Mouse (Mus musculus): Measurements from ENCODE around the gene Otud4.
"Not testable (repeated sequence)": the region's sequence is repeated elsewhere in the genome, so short reads cannot be mapped to it uniquely, and the experiment has no call there.

Otud4 gene

DNA sequence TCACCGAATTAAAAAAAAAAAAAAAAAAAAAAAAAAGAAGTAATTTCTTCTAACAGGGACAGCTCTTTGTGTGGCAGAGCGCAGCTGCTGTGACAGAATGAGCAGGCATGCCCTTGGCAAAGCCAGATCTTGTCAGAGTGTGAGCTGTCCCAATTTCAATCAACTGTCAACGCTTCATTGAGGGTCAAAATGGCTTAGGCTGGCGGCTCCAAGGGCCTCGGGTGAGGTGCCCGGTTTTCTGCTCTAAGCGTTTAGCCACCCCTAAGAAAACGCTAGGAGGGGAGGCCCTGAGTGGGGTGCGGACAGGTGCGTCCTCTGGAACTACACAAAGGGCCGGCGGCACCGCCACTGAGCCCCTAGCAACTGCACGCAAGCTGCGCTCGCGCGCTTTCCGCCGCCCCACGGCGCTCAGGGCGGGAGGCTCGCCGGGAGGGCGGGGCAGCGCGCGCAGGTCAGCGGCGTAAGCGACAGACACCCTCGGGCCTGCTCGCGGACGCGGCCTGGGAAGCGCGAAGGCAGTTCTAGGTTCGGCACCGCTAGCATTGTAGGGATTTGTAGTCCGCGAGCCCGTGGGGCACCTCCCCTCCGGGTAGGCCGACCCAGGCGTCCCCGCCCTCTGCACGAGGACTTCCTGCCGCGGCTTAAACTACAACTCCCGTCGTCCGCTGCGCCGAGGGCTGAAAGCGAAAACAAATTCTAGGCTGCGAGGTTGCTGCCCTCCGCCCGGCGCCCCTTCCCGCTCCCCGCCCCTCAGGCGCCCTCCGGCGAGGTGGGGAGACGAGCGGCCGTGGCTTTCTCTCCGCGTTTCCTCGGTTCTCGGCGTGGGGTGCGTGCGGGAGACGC, 490 bp upstream of the Otud4 start:
- peak; percentile 99 for DNase-seq (ENCODE audit: low read depth, low spot score)

DNA sequence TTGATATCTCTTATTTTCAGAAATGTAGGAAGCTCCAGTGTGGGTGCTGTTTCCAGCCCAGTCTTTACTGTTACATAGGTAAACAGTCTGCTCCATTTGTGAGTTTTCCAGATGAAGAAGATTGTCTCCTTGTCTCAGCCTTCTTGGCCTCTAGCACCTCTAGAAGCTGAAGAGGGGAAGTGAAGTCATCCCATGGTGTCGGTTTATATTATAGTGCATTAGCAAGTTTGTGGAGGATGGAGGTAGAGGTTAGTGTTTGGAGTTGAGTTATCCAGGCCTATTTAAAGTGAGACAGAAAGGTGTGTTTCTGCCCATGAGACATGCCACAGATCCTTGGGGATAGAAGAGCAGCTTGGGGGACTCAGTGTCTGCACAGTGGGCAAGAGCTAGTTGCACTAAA, 1.7 kb downstream of the Otud4 start:
- DNase-seq (ENCODE audit: low read depth, low spot score) = no peak

DNA sequence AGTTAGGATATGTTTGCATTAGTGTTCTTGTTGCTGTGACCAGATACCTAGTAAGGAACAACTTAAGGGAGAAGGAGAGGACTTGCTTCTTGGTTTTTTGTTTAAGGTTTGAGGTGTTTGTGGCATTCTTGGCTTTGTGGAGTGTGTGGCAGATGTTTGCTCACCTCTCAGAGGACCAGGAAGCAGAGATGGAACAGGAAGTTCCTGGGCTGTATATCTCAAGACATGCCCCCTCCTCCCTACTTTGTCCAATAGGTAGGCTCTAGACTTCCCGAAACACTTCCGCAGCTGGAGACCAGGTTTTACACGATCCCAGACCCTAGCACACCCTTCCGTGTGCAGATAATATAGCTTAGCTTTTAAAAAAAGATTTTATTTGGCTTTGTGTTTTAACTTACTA, 10.2 kb downstream of the Otud4 start:
- DNase-seq (ENCODE audit: low read depth, low spot score) = no peak

DNA sequence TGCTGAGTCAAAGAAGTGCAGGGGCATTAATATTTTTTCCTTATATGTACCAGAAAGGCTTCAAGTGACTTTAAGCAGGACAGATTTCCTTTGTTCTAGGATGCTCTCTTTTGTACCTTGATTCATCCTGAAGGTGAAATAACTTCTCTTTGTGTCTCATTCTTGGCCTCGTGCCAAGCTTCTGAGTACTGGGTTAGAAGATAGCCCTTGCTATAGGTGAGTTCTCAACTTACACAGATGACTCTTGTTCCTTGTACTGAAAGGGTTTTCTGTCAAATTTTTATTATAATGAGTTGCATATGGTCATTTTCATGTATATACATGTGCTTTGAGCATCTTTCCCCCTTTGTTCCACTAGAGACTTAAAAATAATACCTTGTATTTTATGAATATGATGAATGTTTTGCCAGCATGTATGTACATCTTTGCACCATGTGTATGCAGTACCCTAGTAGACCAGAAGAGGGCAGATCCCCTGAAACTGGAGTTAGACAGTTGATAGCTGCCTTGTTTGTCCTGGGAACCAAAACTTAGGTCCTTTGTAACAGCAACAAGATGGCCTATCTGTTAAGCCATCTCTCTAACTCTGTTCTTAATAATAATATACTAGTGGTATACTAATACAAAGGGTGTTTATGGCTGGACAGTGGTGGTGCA, 10.9 kb downstream of the Otud4 start:
- DNase-seq (ENCODE audit: low read depth, low spot score) = peak; percentile 47

DNA sequence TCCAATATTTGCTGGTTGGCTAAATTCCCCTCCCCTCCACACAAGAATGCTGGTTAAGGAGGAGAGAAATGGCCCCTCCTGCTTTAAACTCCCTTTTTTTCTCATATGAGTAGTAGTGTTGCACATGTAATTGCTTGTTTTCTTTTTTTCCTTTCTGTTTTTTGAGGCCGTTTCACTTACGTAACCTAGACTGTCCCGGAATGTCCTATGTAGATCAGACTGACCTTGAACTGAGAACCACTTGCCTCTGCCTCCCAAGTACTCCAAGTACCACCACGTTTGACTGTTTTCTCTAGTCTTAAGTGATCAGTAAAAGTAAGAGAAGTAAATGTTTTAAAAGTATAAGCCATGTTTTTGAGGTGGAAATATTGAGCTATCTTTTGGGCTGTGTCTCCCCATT, 14.3 kb downstream of the Otud4 start:
- DNase-seq (ENCODE audit: low read depth, low spot score) = no peak

DNA sequence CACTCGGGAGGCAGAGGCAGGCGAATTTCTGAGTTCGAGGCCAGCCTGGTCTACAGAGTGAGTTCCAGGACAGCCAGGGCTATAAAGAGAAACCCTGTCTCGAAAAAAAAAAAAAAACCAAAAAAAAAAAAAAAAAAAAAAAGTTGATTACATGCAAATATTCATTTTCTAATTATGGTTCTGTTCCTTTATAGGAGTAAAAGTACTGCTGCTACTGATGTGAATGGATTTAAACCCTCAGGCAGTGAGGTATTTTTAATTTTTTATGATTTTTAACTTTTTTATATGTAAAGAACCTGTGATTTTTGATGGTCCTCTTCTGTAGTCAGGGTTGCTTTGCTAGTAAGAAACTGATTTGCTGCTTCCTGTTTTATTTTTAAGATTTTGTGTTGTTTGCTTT, 19.3 kb downstream of the Otud4 start:
- DNase-seq (ENCODE audit: low read depth, low spot score) = not testable (repeated sequence)

DNA sequence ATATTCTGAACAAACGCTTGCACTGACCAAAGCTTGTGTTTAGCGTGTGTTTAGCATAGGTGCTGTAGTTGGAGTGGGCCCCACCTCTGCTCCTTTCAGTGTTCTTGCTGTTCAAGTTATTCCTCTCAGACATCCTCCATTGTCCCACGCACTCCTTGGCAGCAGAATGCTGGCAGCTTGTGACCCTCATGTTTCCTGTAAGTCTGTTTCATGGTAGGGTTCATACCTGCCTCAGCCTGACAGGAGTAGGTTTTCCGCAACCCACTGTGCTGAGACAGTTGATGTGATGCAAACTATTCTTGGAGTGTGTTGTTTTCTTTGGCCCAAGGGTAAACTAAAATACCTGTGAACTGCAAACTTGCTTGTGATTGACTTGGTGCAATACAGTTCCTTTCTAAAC, 37.0 kb downstream of the Otud4 start:
- no peak for DNase-seq (ENCODE audit: low read depth, low spot score)

DNA sequence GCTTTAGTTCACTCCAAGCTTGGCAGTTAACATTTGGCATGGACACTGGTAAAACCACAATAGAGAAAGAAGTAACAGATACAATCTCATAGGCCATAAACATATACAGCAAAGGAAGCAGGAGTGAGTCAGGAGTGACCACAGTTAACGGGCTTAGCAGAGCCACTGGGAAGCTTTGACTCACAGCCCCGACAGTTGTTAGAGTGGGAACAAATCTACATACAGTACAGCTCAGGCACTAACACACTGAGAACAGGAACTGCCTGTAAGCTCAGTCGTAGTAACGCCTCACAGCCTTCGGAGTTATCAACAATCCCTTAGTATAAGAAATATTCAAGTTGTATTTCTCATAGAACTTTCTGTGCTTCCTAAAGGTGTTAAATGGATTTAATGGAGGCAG, 39.6 kb downstream of the Otud4 start:
- no peak for DNase-seq (ENCODE audit: low read depth, low spot score)

DNA sequence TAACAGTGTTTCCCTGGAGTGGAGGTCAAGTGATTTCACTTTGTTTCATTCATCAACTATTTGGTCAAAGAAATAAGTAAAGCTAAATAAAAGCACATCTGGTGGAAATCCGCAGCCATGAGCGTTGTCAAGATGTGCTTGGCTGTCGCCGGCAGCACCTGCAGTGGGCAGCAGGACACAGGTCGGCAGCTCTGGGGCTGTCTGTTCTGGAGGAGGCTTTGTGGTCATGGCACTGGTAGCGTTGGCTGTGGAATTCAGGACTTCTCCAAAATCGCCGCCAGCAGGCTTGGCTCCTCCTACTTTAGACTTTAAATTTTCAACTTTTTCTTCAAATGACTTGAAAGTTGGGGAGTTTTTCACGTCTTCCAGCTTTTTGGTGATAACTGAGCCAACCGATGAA, 40.7 kb downstream of the Otud4 start:
- DNase-seq (ENCODE audit: low read depth, low spot score) = not testable (repeated sequence)

DNA sequence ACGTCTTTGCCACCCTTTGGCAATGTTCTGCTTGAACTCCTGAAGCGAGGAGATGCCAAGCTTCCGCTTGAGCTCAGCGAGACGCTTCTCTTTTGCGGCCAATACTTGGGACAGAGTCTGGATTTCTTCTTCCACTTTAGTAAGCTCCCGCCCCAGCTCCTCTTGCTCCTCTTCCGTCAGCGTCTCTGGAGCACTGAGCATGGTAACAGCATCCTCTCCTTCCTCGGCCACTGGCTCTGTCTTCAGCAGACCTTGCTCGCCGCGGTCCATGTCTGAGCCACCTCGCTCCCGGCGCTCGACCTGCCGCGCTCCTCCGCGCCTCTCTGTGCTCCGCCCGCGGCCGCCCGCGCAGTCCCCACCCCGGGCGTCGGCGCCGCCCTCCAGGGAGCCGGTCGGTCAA, 41.1 kb downstream of the Otud4 start:
- DNase-seq (ENCODE audit: low read depth, low spot score) = no peak

DNA sequence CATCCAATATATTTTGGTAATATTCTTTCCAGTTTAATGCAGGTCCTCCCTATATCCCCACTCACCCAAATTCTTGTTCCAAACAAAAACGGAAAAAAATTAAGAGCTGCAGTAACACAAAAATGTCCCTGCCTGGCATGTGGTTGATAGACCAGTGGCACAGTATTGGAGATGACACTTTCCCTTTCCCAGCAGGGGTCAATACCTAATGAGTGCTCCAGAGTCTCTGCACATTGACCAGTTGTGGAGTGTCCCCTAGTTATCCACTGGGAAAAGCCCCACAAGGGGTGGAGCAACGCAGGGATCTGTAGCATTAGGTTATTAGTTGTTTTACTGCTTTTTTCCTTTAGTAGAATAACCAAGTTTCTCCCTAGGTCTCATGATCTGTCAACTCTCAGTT, 41.5 kb downstream of the Otud4 start:
- no peak for DNase-seq (ENCODE audit: low read depth, low spot score)

DNA sequence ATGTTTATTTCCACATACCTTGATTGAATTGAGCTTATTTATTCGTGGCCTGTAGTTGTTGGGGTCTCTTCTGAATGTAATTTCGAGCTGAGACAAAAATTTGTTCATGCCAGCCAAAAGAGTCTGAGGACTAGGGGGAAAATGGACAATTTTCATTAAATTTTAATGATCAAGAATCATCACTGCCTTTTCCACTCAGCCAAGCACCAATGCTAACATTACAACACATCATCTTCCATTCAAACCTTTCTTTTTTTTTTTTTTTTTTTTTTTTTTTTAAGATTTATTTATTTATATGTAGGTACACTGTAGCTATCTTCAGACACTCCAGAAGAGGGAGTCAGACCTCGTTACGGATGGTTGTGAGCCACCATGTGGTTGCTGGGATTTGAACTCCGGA, 46.5 kb downstream of the Otud4 start:
- not testable (repeated sequence) for DNase-seq (ENCODE audit: low read depth, low spot score)

DNA sequence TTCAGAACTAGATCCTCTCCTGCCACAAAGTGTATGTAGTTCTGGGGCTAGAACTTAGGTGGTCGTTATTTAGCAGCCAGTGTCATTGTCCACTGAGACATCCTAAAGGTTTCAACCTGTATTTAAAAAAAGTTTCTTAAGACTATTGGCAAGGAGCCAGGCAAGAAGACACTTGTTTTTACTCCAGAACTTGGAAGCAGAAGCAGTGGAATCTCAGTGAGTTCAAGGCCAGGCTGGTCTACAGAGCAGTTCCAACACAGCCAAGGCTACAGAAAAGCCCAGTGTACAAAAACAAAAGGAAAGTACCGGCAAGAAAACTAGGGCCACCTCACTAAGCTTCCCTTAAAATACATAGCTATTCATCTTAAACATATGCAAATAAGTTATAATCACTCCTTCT, 53.1 kb downstream of the Otud4 start:
- no peak for DNase-seq (ENCODE audit: low read depth, low spot score)

DNA sequence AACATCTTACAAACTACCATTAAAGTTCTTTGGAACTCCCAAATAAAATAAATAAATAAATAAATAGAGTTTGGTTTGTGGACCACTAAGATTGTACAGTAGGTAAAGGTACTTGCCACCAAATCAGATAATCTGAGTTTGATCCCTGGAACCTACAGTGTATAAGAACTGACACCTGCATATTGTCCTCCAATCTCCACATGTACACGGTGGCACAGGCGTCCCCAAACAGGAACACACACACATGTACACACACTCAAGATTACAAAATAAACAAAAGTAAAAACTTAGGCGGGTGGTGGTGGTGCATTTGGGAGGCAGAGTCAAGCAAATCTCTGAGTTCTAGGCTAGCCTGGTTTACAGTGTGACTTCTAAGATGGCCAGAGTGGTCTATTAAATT, 67.3 kb downstream of the Otud4 start:
- DNase-seq (ENCODE audit: low read depth, low spot score) = no peak

DNA sequence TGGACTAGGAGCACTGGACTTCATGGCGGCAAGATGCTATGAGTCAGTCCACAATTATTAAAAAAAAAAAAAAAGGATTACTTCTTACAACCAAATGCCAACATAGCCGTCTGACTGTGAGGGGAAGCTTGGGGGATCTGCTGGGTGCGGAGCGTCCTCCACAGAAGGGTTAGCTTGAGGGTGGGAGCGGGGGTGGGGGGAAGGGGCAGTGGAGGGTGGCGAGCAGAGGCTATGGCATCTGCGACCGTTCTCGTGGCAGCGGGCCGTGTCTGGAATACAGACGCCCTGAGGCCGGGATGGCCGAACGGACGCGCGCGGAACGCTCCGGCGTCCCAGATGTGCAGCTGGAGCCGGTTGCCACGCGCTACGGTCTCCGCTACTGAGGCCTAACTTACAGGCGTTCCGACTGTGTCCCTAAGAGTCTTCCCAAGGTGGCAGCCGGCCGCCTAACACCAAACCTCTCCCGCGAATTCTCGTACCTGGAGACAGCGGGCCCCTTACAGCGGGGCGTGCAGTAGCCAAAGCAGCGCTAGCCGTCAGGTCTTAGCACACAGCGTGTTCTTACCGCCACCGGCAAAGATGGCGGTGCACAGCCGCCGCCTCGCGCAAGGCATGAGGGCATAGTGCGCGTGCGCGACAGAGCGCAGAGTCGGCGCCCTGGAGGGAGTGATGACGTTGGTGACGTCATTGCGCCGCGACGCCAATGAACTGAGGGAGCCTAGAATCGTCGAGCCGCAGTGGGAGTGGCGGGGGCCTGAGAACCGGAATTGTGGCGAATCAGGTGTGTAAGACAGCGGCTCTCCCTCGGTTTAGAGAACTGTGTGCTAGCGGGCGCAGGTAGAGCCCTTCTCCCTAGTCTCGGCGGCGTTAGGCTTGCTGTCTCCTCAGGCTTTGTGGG, 71.9 kb downstream of the Otud4 start, which contains the start of the genes Abce1 and Anapc10:
TSS of gene Abce1 (minus strand) at position 677 of the 898 bp plus-strand sequence.
TSS of gene Anapc10 (plus strand) at position 757 of the 898 bp plus-strand sequence.
- peak; percentile 99 for DNase-seq (ENCODE audit: low read depth, low spot score)

DNA sequence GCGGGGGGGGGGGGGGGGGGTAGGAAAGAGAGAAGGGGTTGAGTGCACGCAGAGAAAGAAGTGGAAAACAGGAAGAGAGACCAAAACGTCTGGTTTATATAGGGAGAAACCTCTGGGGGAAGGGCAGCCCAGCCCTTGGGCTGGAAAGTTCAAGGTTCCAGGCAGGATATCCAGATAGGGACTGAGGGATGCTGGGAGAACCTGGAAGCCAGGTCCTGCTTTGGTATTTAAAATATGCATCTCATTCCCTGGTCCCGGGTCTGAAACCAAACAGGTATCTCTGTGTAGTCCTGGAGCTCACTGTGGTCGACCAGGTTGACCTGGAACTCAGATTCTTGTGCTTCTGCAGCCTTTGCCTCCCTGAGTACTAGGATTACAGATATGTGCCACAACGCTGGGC, 73.3 kb downstream of the Otud4 start:
- no peak for DNase-seq (ENCODE audit: low read depth, low spot score)

DNA sequence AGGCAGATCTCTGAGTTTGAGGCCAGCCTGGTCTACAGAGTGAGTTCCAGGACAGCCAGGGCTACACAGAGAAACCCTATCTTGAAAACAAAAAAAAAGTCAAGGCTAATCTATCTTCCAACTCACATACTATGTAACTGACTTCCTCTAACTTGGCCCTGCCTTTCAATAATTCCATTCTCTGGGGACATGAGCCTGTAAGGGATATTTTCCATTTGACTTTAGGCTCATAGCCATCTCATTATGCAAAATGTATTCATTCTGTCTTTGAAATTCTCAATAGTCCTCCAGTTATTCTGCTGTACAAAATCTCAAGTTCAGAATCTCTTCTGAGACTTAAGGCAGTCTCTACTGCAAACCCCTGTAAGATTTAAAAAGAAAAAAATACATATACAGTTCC, 82.1 kb downstream of the Otud4 start:
- no peak for DNase-seq (ENCODE audit: low read depth, low spot score)

DNA sequence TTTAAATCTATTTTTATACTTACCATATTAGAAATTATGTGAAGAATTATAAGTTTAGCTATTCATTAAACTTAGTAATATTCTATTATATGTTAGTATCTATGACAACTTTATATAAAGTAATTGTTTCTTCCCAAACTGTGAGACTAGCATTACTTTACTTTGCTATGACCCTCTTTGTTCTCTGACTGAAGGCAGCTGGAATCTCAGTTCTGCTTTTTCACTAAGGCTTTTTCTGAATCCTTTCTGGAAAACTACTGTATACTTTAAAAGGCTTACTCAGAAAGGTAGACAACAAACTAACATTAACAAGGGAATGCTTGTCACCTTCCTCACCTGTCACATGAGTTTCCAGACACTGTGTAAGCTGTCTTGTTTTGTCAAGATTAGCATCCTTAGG, 83.9 kb downstream of the Otud4 start:
- no peak for DNase-seq (ENCODE audit: low read depth, low spot score)

DNA sequence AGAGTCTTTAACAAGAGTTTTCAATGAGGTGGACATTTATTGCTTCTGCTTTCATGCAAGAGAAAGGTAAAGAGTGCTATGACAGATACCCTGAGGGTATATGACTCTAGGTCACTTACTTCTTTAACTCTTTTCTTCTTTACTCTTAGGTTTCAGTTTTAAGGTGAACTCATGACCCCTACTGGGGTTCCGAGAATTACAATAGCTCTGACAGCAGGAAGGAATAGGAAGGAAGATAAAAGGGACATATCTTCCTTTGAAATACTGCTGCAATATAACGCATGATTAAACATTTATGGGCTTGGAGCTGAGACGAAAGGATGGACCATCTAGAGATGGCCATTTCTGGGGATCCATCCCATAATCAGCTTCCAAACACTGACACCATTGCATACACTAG, 85.2 kb downstream of the Otud4 start:
- DNase-seq (ENCODE audit: low read depth, low spot score) = no peak

All from WW6 (cell line).